Mouse (Mus musculus) MEL (cell line): ENCODE results near the gene Nat8l. TPM values are rescaled to one million over a fixed set of nuclear protein-coding genes. Genes with fewer than 3 reads are reported as not detected.

Experiments
- DNase-seq: peaks from one replicate; pipeline ENCODE4 v3.0.0; 2011; ENCODE audit warnings: low read depth, low spot score
- H3K27ac ChIP-seq: 2 replicates; pipeline ENCODE4 v1.5.1; 2012; ENCODE audit warnings: low read depth, mild to moderate bottlenecking, control low read depth, low read length, moderate library complexity; ENCODE audit not compliant: control insufficient read depth
- H3K27me3 ChIP-seq, 2 experiments: fragments of 150-350 bp in 1 of 2; sonication (generic) in 1 of 2; 2 replicates each; pipeline ENCODE4 v1.6.1; 2012; ENCODE audit warnings: low read length in 2 of 2, mild to moderate bottlenecking in 2 of 2, improper control_type of control experiment in 1 of 2, moderate library complexity in 1 of 2; ENCODE audit not compliant: insufficient read depth in 2 of 2, control insufficient read depth in 1 of 2
- H3K36me3 ChIP-seq, 2 experiments: 2 replicates each; pipeline ENCODE4 v1.6.1; 2012 to 2014; ENCODE audit warnings: low read length in 2 of 2, improper control_type of control experiment in 1 of 2, inconsistent platforms in 1 of 2, mild to moderate bottlenecking in 1 of 2; ENCODE audit not compliant: insufficient read depth in 2 of 2, control insufficient read depth in 1 of 2
- H3K4me1 ChIP-seq, 2 experiments: fragments of 150-350 bp in 1 of 2; sonication (generic) in 1 of 2; 2 replicates each; pipeline ENCODE4 v1.6.1; 2012; ENCODE audit warnings: low read length in 2 of 2, improper control_type of control experiment in 1 of 2, mild to moderate bottlenecking in 1 of 2; ENCODE audit not compliant: insufficient read depth in 2 of 2, control insufficient read depth in 1 of 2
- H3K4me3 ChIP-seq, 2 experiments: fragments of 150-350 bp in 1 of 2; sonication (generic) in 1 of 2; 2 replicates each; pipeline ENCODE4 v1.5.1; 2012; ENCODE audit warnings: low read depth in 2 of 2, low read length in 2 of 2, mild to moderate bottlenecking in 2 of 2, moderate library complexity in 2 of 2, control low read depth in 1 of 2, improper control_type of control experiment in 1 of 2; ENCODE audit not compliant: control insufficient read depth in 1 of 2, insufficient read depth in 1 of 2
- H3K79me2 ChIP-seq: 2 replicates; pipeline ENCODE4 v1.6.1; 2012; ENCODE audit warnings: mild to moderate bottlenecking, low read length, moderate library complexity; ENCODE audit not compliant: control insufficient read depth, poor library complexity, insufficient read depth
- H3K9ac ChIP-seq: 2 replicates; pipeline ENCODE4 v1.6.1; 2012; ENCODE audit warnings: low read depth, mild to moderate bottlenecking, control low read depth, low read length, moderate library complexity; ENCODE audit not compliant: control insufficient read depth, poor library complexity, severe bottlenecking
- H3K9me3 ChIP-seq: fragments of 150-350 bp; sonication (generic); replicated peaks from 2 replicates; pipeline ENCODE4 v1.6.1; 2012; ENCODE audit warnings: mild to moderate bottlenecking, low read length, improper control_type of control experiment, moderate library complexity; ENCODE audit not compliant: insufficient read depth
- CTCF ChIP-seq, 3 experiments: IDR thresholded peaks in 2 of 3; conservative IDR thresholded peaks in 1 of 3; 2 replicates each; pipeline ENCODE4 v1.5.1; 2011 to 2012; ENCODE audit warnings: low read length in 3 of 3, low read depth in 2 of 3, mild to moderate bottlenecking in 2 of 3, improper control_type of control experiment in 1 of 3, inconsistent platforms in 1 of 3, mixed read lengths in 1 of 3, moderate library complexity in 1 of 3; ENCODE audit not compliant: control insufficient read depth in 1 of 3, insufficient read depth in 1 of 3, poor library complexity in 1 of 3, severe bottlenecking in 1 of 3
- GATA1 ChIP-seq: IDR thresholded peaks from 2 replicates; pipeline ENCODE4 v1.6.1; 2011; ENCODE audit warnings: low read depth, low read length, improper control_type of control experiment
- KAT2A ChIP-seq: conservative IDR thresholded peaks from 2 replicates; pipeline ENCODE4 v1.6.1; 2012; ENCODE audit warnings: low read depth, low read length, improper control_type of control experiment, inconsistent platforms
- MAFK ChIP-seq: IDR thresholded peaks from 2 replicates; pipeline ENCODE4 v1.6.1; 2011; ENCODE audit warnings: low read depth, mild to moderate bottlenecking, low read length, improper control_type of control experiment, borderline replicate concordance
- MEF2A ChIP-seq: IDR thresholded peaks from 2 replicates; pipeline ENCODE4 v1.6.1; 2014; ENCODE audit warnings: low read depth, mild to moderate bottlenecking, inconsistent platforms, low read length, improper control_type of control experiment; ENCODE audit not compliant: poor library complexity, insufficient replicate concordance, severe bottlenecking; ENCODE audit errors: extremely low read depth
- POLR2AphosphoS2 ChIP-seq: IDR thresholded peaks from 2 replicates; pipeline ENCODE4 v1.6.1; 2011; ENCODE audit warnings: low read length, improper control_type of control experiment
- RAD21 ChIP-seq: IDR thresholded peaks from 2 replicates; pipeline ENCODE4 v1.6.1; 2011; ENCODE audit warnings: mild to moderate bottlenecking, low read depth, low read length, improper control_type of control experiment
- SMC3 ChIP-seq: IDR thresholded peaks from 2 replicates; pipeline ENCODE4 v1.6.1; 2011; ENCODE audit warnings: low read depth, low read length, improper control_type of control experiment
- TBP ChIP-seq: IDR thresholded peaks from 2 replicates; pipeline ENCODE4 v1.8.0; 2011; ENCODE audit warnings: low read depth, low read length, improper control_type of control experiment
- UBTF ChIP-seq: IDR thresholded peaks from 2 replicates; pipeline ENCODE4 v1.6.1; 2012; ENCODE audit warnings: low read depth, mild to moderate bottlenecking, inconsistent platforms, low read length, improper control_type of control experiment, moderate library complexity, borderline replicate concordance; ENCODE audit not compliant: insufficient read depth
- USF1 ChIP-seq: IDR thresholded peaks from 2 replicates; pipeline ENCODE4 v1.6.1; 2014; ENCODE audit warnings: low read depth, mild to moderate bottlenecking, inconsistent platforms, low read length, improper control_type of control experiment, moderate library complexity
- ZC3H11A ChIP-seq: IDR thresholded peaks from 2 replicates; pipeline ENCODE4 v1.6.1; 2012; ENCODE audit warnings: low read depth, mild to moderate bottlenecking, inconsistent platforms, low read length, improper control_type of control experiment
- ZMIZ1 ChIP-seq: IDR thresholded peaks from 2 replicates; pipeline ENCODE4 v1.6.1; 2012; ENCODE audit warnings: low read depth, mild to moderate bottlenecking, inconsistent platforms, low read length, improper control_type of control experiment, moderate library complexity
- ZNF384 ChIP-seq: IDR thresholded peaks from 2 replicates; pipeline ENCODE4 v1.6.1; 2012; ENCODE audit warnings: low read depth, mild to moderate bottlenecking, inconsistent platforms, low read length, improper control_type of control experiment
- polyA plus RNA-seq, 2 experiments: library from polyadenylated mRNA; stranded (reverse) in 1 of 2; unstranded in 1 of 2; fragments of >175 nt in 1 of 2; fragments of >200 nt in 1 of 2; gene quantifications; 2 replicates each; pipeline versions ENCODE4 v1.2.1 to v1.2.4; 2012; ENCODE audit warnings: low replicate concordance in 2 of 2, low read depth in 1 of 2; ENCODE audit not compliant: insufficient read length in 2 of 2, insufficient read depth in 1 of 2, missing spikeins in 1 of 2
- total RNA-seq: library from RNA; depleted of rRNA; stranded (reverse); fragments of 300-350 nt; gene quantifications from 2 replicates; pipeline ENCODE4 v1.2.3, GENCODE M21; 2012

Gene Nat8l
- total and polyA plus RNA-seq, 3 experiments, result not detected

- Histone ChIP-seq H3K4me3 (no peak overlapping the region), H3K36me3 (no peaks in the 10 kb centered on the region), H3K27me3 (no peaks in the 10 kb centered on the region), H3K79me2 (no peaks in the 10 kb centered on the region), H3K27ac (no peak overlapping the region), H3K9ac (no peak overlapping the region), H3K4me1 (no peaks in the 10 kb centered on the region), H3K9me3 (no peaks in the 10 kb centered on the region)
- no peak for DNase-seq
- TF ChIP-seq GATA1 (no peak), TBP (no peak), ZMIZ1 (no peak), USF1 (no peak), UBTF (no peak), KAT2A (no peak), POLR2AphosphoS2 (no peak), CTCF (IDR thresholded peaks at IDR 0.05 in 2 of 3, conservative IDR thresholded peaks at IDR 0.05 in 1 of 3; ENCODE audit: control insufficient read depth in 1 of 3, insufficient read depth in 1 of 3, low read depth in 2 of 3, low read length in 3 of 3, poor library complexity in 1 of 3, severe bottlenecking in 1 of 3) (no peak)
These were observed 47.5 kb upstream of the Nat8l start for GRCm38 (mm10) chr5:33948314-33948713.

DNA sequence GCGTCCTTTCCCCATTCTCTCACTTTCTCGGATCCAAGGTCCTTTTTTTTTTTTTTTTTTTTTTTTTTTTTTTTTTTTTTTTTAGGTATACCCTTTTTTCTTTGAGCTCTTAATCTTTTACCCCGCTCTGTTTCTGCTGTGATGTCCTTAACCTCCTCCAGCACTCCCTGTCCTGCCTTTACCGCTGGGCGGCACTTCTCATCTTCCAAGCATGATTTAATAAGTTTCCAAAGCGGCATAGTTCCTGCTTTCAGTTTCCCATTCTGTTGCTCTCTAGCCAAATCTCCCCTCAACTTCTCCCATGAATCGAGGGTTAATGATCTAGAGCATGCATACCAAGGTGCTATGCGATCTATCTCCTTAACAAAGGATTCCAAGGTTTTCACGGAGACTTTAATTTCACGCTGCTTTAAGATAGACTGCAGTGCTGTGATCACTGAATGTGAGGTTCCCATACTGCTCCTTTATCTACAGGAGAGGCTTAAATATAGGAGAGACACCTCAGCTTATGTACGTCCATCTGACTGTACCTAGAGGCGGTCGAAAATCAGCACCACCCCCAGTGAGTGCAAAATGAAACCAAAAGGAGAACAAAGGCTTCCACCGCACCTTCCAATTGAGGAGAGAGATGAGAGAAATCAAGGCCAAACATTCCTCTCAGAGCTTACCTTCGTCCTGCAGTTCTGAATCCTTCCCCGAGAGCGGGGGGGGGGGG, 42.2 kb upstream of the Nat8l start:
- TF ChIP-seq ZNF384 (0 out of 2 replicates have a peak, but pooled peaks have one; percentile 37), MEF2A (no peak)
- H3K36me3 ChIP-seq, result no peaks in the 10 kb centered on the region
- H3K9ac ChIP-seq, result no peak overlapping the region
- H3K79me2 ChIP-seq, result no peaks in the 10 kb centered on the region
- DNase-seq, result no peak
- no peaks in the 10 kb centered on the region for H3K27me3 ChIP-seq
- H3K4me3 ChIP-seq, result no peak overlapping the region
- H3K4me1 ChIP-seq, result no peaks in the 10 kb centered on the region
- H3K9me3 ChIP-seq, result no peaks in the 10 kb centered on the region
- H3K27ac ChIP-seq, result no peak overlapping the region

DNA sequence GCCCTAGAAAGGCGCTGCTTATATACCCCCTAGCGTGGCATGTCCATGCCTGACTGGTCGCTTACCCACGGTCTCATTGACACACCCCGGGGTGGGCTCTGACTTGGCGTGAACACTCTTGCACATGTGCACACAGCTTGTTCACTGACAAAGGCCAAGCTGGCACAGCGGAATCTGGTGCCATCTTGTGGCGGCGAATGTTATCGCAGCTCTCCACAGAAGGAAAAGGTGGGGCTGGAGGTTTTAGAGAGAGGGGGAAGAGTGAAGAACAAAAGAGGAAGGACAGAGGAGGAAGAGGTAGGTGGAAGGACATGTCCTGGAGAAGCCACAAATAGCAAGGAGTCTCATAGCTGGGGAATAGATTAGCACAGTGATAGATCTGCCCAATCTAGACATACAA, 41.4 kb upstream of the Nat8l start:
- Histone ChIP-seq H3K27me3 (no peaks in the 10 kb centered on the region), H3K79me2 (no peaks in the 10 kb centered on the region), H3K27ac (no peak overlapping the region), H3K9me3 (no peaks in the 10 kb centered on the region), H3K4me3 (no peak overlapping the region), H3K36me3 (no peaks in the 10 kb centered on the region), H3K9ac (no peak overlapping the region), H3K4me1 (no peaks in the 10 kb centered on the region)
- peak; percentile 80 for DNase-seq
- TF ChIP-seq ZC3H11A (peak; percentile 48; the same call in 1 of the 2 replicates), MAFK (no peak), SMC3 (peak; percentile 72), CTCF (IDR thresholded peaks at IDR 0.05 in 2 of 3, conservative IDR thresholded peaks at IDR 0.05 in 1 of 3; ENCODE audit: control insufficient read depth in 1 of 3, insufficient read depth in 1 of 3, low read depth in 2 of 3, low read length in 3 of 3, poor library complexity in 1 of 3, severe bottlenecking in 1 of 3) (peak; percentile 68 to 85 (median 83)), RAD21 (peak; percentile 81)
